Mouse (Mus musculus) hindbrain, embryonic 14.5 days (tissue): ENCODE data around the gene Zfp628. TPM values are rescaled to one million over a fixed set of nuclear protein-coding genes. Genes with fewer than 3 reads are reported as not detected.

Source experiments
- ATAC-seq: fragments of 200-750 bp; cut with Nextera tagmentation; 2 replicates; pipeline ENCODE4 v1.8.0; 2017; ENCODE audit warnings: moderate number of reproducible peaks, mild to moderate bottlenecking, moderate TSS enrichment, moderate library complexity; ENCODE audit not compliant: low FRiP score
- DNase-seq: peaks from one replicate; pipeline ENCODE4 v3.0.0-alpha.2; 2015; ENCODE audit warnings: low spot score
- H3K27ac ChIP-seq: fragments of 300-500 bp; sonication (generic); 2 replicates; pipeline ENCODE4 v1.5.1; 2014; ENCODE audit warnings: mild to moderate bottlenecking, moderate library complexity
- H3K27me3 ChIP-seq: fragments of 300-500 bp; sonication (generic); 2 replicates; pipeline ENCODE4 v1.6.1; 2014; ENCODE audit warnings: mild to moderate bottlenecking, low read length, mixed read lengths; ENCODE audit not compliant: control insufficient read depth, insufficient read depth
- H3K36me3 ChIP-seq: fragments of 300-500 bp; sonication (generic); replicated peaks from 2 replicates; pipeline ENCODE4 v1.6.1; 2014; ENCODE audit not compliant: control insufficient read depth, insufficient read depth
- H3K4me1 ChIP-seq: fragments of 300-500 bp; sonication (generic); replicated peaks from 2 replicates; pipeline ENCODE4 v1.6.1; 2014; ENCODE audit warnings: antibody characterized with exemption, low read length, mixed read lengths; ENCODE audit not compliant: control insufficient read depth, insufficient read depth
- H3K4me2 ChIP-seq: fragments of 300-500 bp; sonication (generic); replicated peaks from 2 replicates; pipeline ENCODE4 v1.6.1; 2014; ENCODE audit warnings: mild to moderate bottlenecking, moderate library complexity
- H3K4me3 ChIP-seq: fragments of 300-500 bp; sonication (generic); replicated peaks from 2 replicates; pipeline ENCODE4 v1.5.1; 2014; ENCODE audit warnings: mild to moderate bottlenecking, low read length
- H3K9ac ChIP-seq: fragments of 300-500 bp; sonication (generic); 2 replicates; pipeline ENCODE4 v1.6.1; 2014
- H3K9me3 ChIP-seq: fragments of 300-500 bp; sonication (generic); 2 replicates; pipeline ENCODE4 v1.6.1; 2016; ENCODE audit warnings: low read length; ENCODE audit not compliant: control insufficient read depth
- WGBS: fragments of 180-500 bp; shearing (Covaris S2); extraction: QIAGEN DNeasy Blood & Tissue Kit; methylation state at CpG from one replicate; pipeline ENCODE4 v1.1.7; 2014; 5-methylcytosine and 5-hydroxymethylcytosine counted together
- polyA plus RNA-seq: library from polyadenylated mRNA; unstranded; fragments of >200 nt; fragmentation: Nextera tagmentation; extraction: Ambion mirVana; gene quantifications from 2 replicates; pipeline ENCODE4 v1.2.1, GENCODE M21; 2014

Gene Zfp628
- polyA plus RNA-seq, 1 experiment from 2014 or later = 4.2 TPM

DNA sequence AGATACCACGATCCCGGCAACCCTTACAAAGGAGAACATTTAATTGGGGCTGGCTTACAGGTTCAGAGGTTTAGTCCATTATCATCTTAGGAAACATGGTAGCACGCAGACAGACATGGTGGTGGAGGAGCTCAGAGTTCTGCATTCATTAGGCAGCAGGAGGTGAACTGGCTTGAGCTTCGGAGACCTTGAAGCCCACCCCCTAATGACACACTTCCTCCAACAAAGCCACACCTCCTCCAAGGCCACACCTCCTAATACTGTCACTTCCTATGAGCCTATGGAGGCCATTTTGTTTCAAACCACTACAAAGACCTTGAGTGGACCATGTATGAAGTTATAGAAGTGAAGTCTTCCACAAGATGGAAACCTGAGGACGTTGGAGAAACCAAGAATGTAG lies 2.8 kb upstream of the Zfp628 start:
- no peak for ATAC-seq
- 60% methylated on average over 5 of the region's 5 CpGs for WGBS
- no peaks in the 10 kb centered on the region for H3K36me3 ChIP-seq
- H3K27me3 ChIP-seq = no peaks in the 10 kb centered on the region
- H3K9ac ChIP-seq = no peak overlapping the region
- no peaks in the 10 kb centered on the region for H3K9me3 ChIP-seq
- peak overlapping the region; percentile 4; the same call in 1 of the 2 replicates for H3K4me3 ChIP-seq
- H3K4me1 ChIP-seq = peaks cover 22% of the 10 kb centered on the region
- no peak for DNase-seq
- H3K4me2 ChIP-seq = no peak overlapping the region
- H3K27ac ChIP-seq = no peak overlapping the region

DNA sequence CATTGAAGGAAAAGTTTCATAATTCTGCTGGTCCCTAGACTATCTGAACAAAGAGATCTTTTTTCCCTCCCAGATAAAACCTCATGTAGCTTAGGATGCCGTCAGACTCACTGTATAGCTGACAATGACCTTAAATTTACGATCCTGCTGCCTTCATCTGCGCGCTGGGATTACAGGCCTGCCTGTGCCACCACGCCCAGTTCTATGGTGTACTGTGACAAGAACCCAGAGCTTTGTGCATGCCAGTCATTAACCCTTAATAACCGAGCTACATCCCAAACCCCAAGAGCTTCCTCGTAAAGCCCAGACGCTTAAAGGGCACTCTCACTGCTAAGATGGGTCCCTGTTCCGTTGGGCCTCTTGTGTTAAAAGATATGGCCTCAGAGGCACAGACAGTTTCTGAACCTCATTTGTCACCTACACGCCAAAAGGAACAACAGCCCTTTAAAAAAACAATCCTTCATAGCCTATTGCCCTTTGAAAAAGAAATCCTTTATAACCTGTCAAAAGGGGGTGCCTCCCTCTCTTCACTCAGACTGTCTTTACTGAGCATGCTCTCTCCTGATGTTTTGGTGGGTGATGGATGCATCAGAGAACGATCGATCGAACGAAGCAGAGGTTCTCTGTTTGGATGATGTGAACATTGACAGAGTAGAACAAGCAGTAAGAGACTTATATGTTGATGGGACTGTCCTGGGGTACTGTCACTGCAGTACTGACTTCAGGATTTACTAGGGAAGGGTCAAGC lies 826 bp downstream of the Zfp628 start:
- peak overlapping the region; percentile 98 for H3K27ac ChIP-seq
- H3K4me2 ChIP-seq = peak overlapping the region; percentile 71
- WGBS = 13% methylated on average over 14 of the region's 14 CpGs
- H3K27me3 ChIP-seq = no peaks in the 10 kb centered on the region
- ATAC-seq (peak; percentile 61), DNase-seq (peak; percentile 56)
- peaks cover 22% of the 10 kb centered on the region for H3K4me1 ChIP-seq
- H3K4me3 ChIP-seq = peak overlapping the region; percentile 57
- no peaks in the 10 kb centered on the region for H3K9me3 ChIP-seq
- H3K9ac ChIP-seq = peak overlapping the region; percentile 71
- H3K36me3 ChIP-seq = peaks cover 27% of the 10 kb centered on the region

DNA sequence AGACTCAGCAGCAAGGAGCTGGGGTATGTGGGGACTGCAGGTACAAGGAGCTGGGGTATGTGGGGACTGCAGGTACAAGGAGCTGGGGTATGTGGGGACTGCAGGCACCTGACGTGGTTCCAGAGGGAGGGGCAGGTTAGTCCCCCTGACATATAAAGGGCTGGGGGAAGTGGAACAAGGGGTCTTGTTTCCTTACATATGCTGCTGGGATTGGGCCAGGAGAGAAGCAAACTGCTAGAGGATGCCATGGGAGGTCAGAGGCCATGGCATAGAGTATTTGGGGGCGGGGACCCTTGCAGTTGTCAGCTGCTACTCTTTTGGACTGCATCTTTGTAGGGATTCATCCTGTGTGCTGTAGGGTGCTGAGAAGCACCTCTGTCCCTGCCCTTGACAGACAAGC lies 2.5 kb downstream of the Zfp628 start:
- Histone ChIP-seq H3K9me3 (no peaks in the 10 kb centered on the region), H3K36me3 (peaks cover 32% of the 10 kb centered on the region), H3K9ac (no peak overlapping the region), H3K4me2 (no peak overlapping the region), H3K27ac (peak overlapping the region; percentile 98; the same call in 1 of the 2 replicates), H3K4me3 (no peak overlapping the region), H3K4me1 (peaks cover 32% of the 10 kb centered on the region), H3K27me3 (no peaks in the 10 kb centered on the region)
- DNase-seq (no peak), ATAC-seq (no peak)
- 87% methylated on average over 2 of the region's 2 CpGs for WGBS

GRCm38 (mm10) chr7:4918681-4919080 lies 3.7 kb downstream of the Zfp628 start:
- H3K4me3 ChIP-seq = no peak overlapping the region
- H3K9ac ChIP-seq = no peak overlapping the region
- H3K36me3 ChIP-seq = peaks cover 32% of the 10 kb centered on the region
- H3K27me3 ChIP-seq = no peaks in the 10 kb centered on the region
- H3K4me2 ChIP-seq = no peak overlapping the region
- ATAC-seq = no peak
- DNase-seq = no peak
- H3K9me3 ChIP-seq = no peaks in the 10 kb centered on the region
- no peak overlapping the region for H3K27ac ChIP-seq
- 92% methylated on average over 15 of the region's 15 CpGs for WGBS
- H3K4me1 ChIP-seq = peaks cover 36% of the 10 kb centered on the region

DNA sequence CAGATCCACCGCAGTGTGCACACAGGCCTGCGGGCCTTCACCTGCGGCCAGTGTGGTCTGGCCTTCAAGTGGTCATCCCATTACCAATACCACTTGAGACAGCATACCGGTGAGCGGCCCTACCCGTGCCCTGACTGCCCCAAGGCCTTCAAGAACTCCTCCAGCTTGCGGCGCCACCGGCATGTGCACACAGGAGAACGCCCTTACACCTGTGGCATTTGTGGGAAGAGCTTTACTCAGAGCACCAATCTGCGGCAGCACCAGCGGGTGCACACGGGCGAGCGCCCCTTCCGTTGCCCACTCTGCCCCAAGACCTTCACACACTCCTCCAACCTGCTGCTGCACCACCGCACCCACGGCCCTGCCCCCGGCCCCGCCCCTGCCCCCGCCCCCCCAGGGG lies 4.1 kb downstream of the Zfp628 start:
- Histone ChIP-seq H3K4me3 (no peak overlapping the region), H3K4me1 (peaks cover 39% of the 10 kb centered on the region), H3K27me3 (no peaks in the 10 kb centered on the region), H3K36me3 (peaks cover 32% of the 10 kb centered on the region), H3K9me3 (no peaks in the 10 kb centered on the region), H3K4me2 (no peak overlapping the region), H3K27ac (no peak overlapping the region), H3K9ac (no peak overlapping the region)
- ATAC-seq (no peak), DNase-seq (no peak)
- 87% methylated on average over 21 of the region's 21 CpGs for WGBS

- 87% methylated on average over 21 of the region's 21 CpGs for WGBS
- ATAC-seq (no peak), DNase-seq (no peak)
- Histone ChIP-seq H3K4me1 (peaks cover 41% of the 10 kb centered on the region), H3K27ac (no peak overlapping the region), H3K9ac (no peak overlapping the region), H3K4me3 (no peak overlapping the region), H3K27me3 (no peaks in the 10 kb centered on the region), H3K36me3 (peaks cover 32% of the 10 kb centered on the region), H3K4me2 (no peak overlapping the region), H3K9me3 (no peaks in the 10 kb centered on the region)
Measured at GRCm38 (mm10) chr7:4919971-4920370, 5.0 kb downstream of the Zfp628 start.

DNA sequence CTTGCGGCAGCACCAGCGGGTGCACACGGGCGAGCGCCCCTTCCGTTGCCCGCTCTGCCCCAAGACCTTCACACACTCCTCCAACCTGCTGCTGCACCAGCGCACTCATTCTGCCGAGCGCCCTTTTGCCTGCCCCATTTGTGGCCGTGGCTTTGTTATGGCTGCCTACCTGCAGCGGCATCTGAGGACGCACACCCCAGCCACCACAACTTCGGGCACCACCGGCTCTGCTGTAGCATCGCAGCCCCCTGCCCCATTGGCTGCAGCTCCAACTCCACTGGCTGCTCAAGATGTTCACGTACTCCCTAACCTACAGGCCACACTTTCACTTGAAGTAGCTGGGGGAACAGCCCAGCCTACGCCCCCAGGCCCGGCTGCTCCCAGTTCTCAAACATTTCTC lies 5.5 kb downstream of the Zfp628 start:
- ATAC-seq (no peak), DNase-seq (no peak)
- H3K27me3 ChIP-seq = no peaks in the 10 kb centered on the region
- H3K27ac ChIP-seq = peak overlapping the region; percentile 98; the same call in 1 of the 2 replicates
- H3K4me2 ChIP-seq = no peak overlapping the region
- no peak overlapping the region for H3K9ac ChIP-seq
- no peaks in the 10 kb centered on the region for H3K9me3 ChIP-seq
- 93% methylated on average over 19 of the region's 19 CpGs for WGBS
- H3K36me3 ChIP-seq = peaks cover 32% of the 10 kb centered on the region
- H3K4me3 ChIP-seq = no peak overlapping the region
- H3K4me1 ChIP-seq = peaks cover 46% of the 10 kb centered on the region

DNA sequence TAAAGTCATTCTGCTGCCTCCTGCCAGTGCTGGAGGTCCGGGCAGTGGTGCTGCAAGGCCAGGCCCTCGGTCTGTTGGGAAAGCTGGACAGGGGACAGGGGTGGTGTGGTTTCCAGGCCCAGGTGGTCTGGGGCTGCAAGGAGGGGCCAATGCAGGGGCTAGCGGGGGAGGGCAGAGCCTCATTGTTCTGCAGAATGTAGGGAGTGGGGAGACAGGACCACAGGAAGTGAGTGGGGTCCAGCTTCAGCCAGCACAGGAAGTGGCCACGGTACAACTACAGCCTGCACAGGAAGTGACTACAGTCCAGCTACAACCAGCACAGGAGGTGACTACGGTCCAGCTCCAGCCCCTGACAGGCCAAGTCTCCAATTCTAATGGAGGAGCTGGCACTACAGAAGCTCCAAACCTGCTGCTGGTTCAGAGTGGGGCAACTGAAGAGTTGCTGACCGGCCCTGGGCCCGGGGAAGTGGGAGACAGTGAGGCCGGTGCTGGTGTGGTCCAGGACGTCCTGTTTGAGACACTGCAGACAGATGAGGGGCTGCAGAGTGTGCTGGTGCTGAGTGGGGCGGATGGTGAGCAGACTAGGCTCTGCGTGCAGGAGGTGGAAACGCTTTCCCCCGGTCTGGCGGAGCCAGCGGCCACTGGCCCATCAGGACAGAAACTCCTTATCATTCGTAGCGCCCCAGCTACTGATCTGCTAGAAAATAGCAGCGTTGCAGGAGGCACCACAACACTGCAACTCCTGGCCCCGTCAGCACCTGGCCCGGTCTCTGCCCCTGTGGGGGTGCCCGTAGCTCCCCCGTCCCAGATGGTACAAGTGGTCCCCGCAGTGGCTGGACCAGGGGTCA lies 6.2 kb downstream of the Zfp628 start:
- 57% methylated on average over 23 of the region's 23 CpGs for WGBS
- Histone ChIP-seq H3K36me3 (peaks cover 32% of the 10 kb centered on the region), H3K27me3 (no peaks in the 10 kb centered on the region), H3K9me3 (no peaks in the 10 kb centered on the region), H3K27ac (peak overlapping the region; percentile 98), H3K4me2 (peak overlapping the region; percentile 82), H3K4me1 (peaks cover 49% of the 10 kb centered on the region), H3K9ac (peak overlapping the region; percentile 61; the same call in 1 of the 2 replicates), H3K4me3 (peak overlapping the region; percentile 35; the same call in 1 of the 2 replicates)
- no peak for DNase-seq
- no peak for ATAC-seq

GRCm38 (mm10) chr7:4921824-4922482 lies 6.9 kb downstream of the Zfp628 start, which contains the start of gene Nat14:
Gene Nat14 (plus strand): TSS chr7:4922028.
- peaks cover 41% of the 10 kb centered on the region for H3K4me1 ChIP-seq
- ATAC-seq (no peak), DNase-seq (no peak)
- peak within 1 kb of the TSS; percentile 61 for H3K9ac ChIP-seq
- peak within 1 kb of the TSS; percentile 82 for H3K4me2 ChIP-seq
- H3K36me3 ChIP-seq = peaks cover 32% of the 10 kb centered on the region
- 33% methylated on average over 8 of the region's 8 CpGs for WGBS
- peak within 1 kb of the TSS; percentile 98 for H3K27ac ChIP-seq
- H3K9me3 ChIP-seq = no peaks in the 10 kb centered on the region
- H3K27me3 ChIP-seq = no peaks in the 10 kb centered on the region
- H3K4me3 ChIP-seq = peak within 1 kb of the TSS; percentile 35
